Mouse (Mus musculus): Measurements from ENCODE around the gene Soat2. TPM values are rescaled to one million over a fixed set of nuclear protein-coding genes. Genes with fewer than 3 reads are reported as not detected.
A peak's percentile ranks its signal among the peaks of the same experiment; 100 is the strongest.
"Not testable (repeated sequence)": the region's sequence is repeated elsewhere in the genome, so short reads cannot be mapped to it uniquely, and the experiment has no call there.

Gene Soat2
- polyA plus RNA-seq, 1 experiment from 2014 or later, result 5.4 TPM

- not testable (repeated sequence) for H3K27ac ChIP-seq (ENCODE audit: low read length)
These were observed 4.7 kb downstream of the Soat2 start for GRCm38 (mm10) chr15:102155006-102155405.

GRCm38 (mm10) chr15:102156836-102157235, 6.5 kb downstream of the Soat2 start:
- WGBS, result 38% methylated on average over 20 of the region's 20 CpGs
- ATAC-seq (ENCODE audit: insufficient read depth, low FRiP score), result 0 out of 2 replicates have a peak, but pooled peaks have one; percentile 39
- H3K27me3 ChIP-seq (ENCODE audit: control insufficient read depth, insufficient read depth, low read length), result no peaks in the 10 kb centered on the region

More at GRCm38 (mm10) chr15:102155006-102155405, 4.7 kb downstream of the Soat2 start:
- H3K27me3 ChIP-seq (ENCODE audit: control insufficient read depth, insufficient read depth, low read length); H3K4me2 ChIP-seq (ENCODE audit: low read depth, low read length); H3K9me3 ChIP-seq (replicated peaks; ENCODE audit: control insufficient read depth, low read length); ATAC-seq (ENCODE audit: insufficient read depth, low FRiP score); H3K4me1 ChIP-seq (ENCODE audit: control insufficient read depth, insufficient read depth, low read length); H3K4me3 ChIP-seq (replicated peaks; ENCODE audit: low read length); H3K9ac ChIP-seq (ENCODE audit: low read length); H3K36me3 ChIP-seq (ENCODE audit: control insufficient read depth, insufficient read depth, low read length): not testable (repeated sequence)
- 93% methylated on average over 6 of the region's 6 CpGs for WGBS

GRCm38 (mm10) chr15:102160415-102161060, 10.2 kb downstream of the Soat2 start:
- H3K9ac ChIP-seq (ENCODE audit: low read length), result no peak overlapping the region
- 56% methylated on average over 26 of the region's 27 CpGs for WGBS
- no peaks in the 10 kb centered on the region for H3K36me3 ChIP-seq (ENCODE audit: control insufficient read depth, insufficient read depth, low read length)
- no peaks in the 10 kb centered on the region for H3K9me3 ChIP-seq (replicated peaks; ENCODE audit: control insufficient read depth, low read length)
- H3K27me3 ChIP-seq (ENCODE audit: control insufficient read depth, insufficient read depth, low read length), result no peaks in the 10 kb centered on the region
- H3K27ac ChIP-seq (ENCODE audit: low read length), result no peak overlapping the region
- peak; percentile 25; the same call in 1 of the 2 replicates for ATAC-seq (ENCODE audit: insufficient read depth, low FRiP score)
- no peak overlapping the region for H3K4me2 ChIP-seq (ENCODE audit: low read depth, low read length)
- no peak overlapping the region for H3K4me3 ChIP-seq (replicated peaks; ENCODE audit: low read length)
- H3K4me1 ChIP-seq (ENCODE audit: control insufficient read depth, insufficient read depth, low read length), result no peaks in the 10 kb centered on the region

More at GRCm38 (mm10) chr15:102156836-102157235, 6.5 kb downstream of the Soat2 start:
- Histone ChIP-seq H3K27ac (ENCODE audit: low read length) (no peak overlapping the region), H3K4me3 (replicated peaks; ENCODE audit: low read length) (no peak overlapping the region), H3K36me3 (ENCODE audit: control insufficient read depth, insufficient read depth, low read length) (no peaks in the 10 kb centered on the region), H3K4me1 (ENCODE audit: control insufficient read depth, insufficient read depth, low read length) (no peaks in the 10 kb centered on the region), H3K9me3 (replicated peaks; ENCODE audit: control insufficient read depth, low read length) (0 out of 2 replicates have a peak, but pooled peaks cover 3% of the 10 kb centered on the region), H3K9ac (ENCODE audit: low read length) (no peak overlapping the region), H3K4me2 (ENCODE audit: low read depth, low read length) (no peak overlapping the region)

GRCm38 (mm10) chr15:102163900-102164693, 13.8 kb downstream of the Soat2 start:
- H3K27me3 ChIP-seq (ENCODE audit: control insufficient read depth, insufficient read depth, low read length), result no peaks in the 10 kb centered on the region
- ATAC-seq (ENCODE audit: insufficient read depth, low FRiP score), result no peak
- no peak overlapping the region for H3K4me3 ChIP-seq (replicated peaks; ENCODE audit: low read length)
- no peaks in the 10 kb centered on the region for H3K36me3 ChIP-seq (ENCODE audit: control insufficient read depth, insufficient read depth, low read length)
- 54% methylated on average over 3 of the region's 3 CpGs for WGBS
- H3K27ac ChIP-seq (ENCODE audit: low read length), result no peak overlapping the region
- H3K9ac ChIP-seq (ENCODE audit: low read length), result no peak overlapping the region
- no peaks in the 10 kb centered on the region for H3K9me3 ChIP-seq (replicated peaks; ENCODE audit: control insufficient read depth, low read length)
- H3K4me2 ChIP-seq (ENCODE audit: low read depth, low read length), result no peak overlapping the region
- H3K4me1 ChIP-seq (ENCODE audit: control insufficient read depth, insufficient read depth, low read length), result peaks cover 6% of the 10 kb centered on the region

- WGBS, result 35% methylated on average over 6 of the region's 6 CpGs
- H3K36me3 ChIP-seq (ENCODE audit: control insufficient read depth, insufficient read depth, low read length), result no peaks in the 10 kb centered on the region
- H3K4me2 ChIP-seq (ENCODE audit: low read depth, low read length), result no peak overlapping the region
- peaks cover 6% of the 10 kb centered on the region for H3K4me1 ChIP-seq (ENCODE audit: control insufficient read depth, insufficient read depth, low read length)
- no peaks in the 10 kb centered on the region for H3K27me3 ChIP-seq (ENCODE audit: control insufficient read depth, insufficient read depth, low read length)
- H3K27ac ChIP-seq (ENCODE audit: low read length), result no peak overlapping the region
- H3K9me3 ChIP-seq (replicated peaks; ENCODE audit: control insufficient read depth, low read length), result no peaks in the 10 kb centered on the region
- H3K4me3 ChIP-seq (replicated peaks; ENCODE audit: low read length), result no peak overlapping the region
- ATAC-seq (ENCODE audit: insufficient read depth, low FRiP score), result no peak
- no peak overlapping the region for H3K9ac ChIP-seq (ENCODE audit: low read length)
These were observed 15.3 kb downstream of the Soat2 start for GRCm38 (mm10) chr15:102165468-102166100.

GRCm38 (mm10) chr15:102167620-102168021, 17.3 kb downstream of the Soat2 start:
- ATAC-seq (ENCODE audit: insufficient read depth, low FRiP score), result peak; percentile 74
- H3K9me3 ChIP-seq (replicated peaks; ENCODE audit: control insufficient read depth, low read length), result no peaks in the 10 kb centered on the region
- H3K36me3 ChIP-seq (ENCODE audit: control insufficient read depth, insufficient read depth, low read length), result no peaks in the 10 kb centered on the region
- 25% methylated on average over 6 of the region's 6 CpGs for WGBS
- no peak overlapping the region for H3K4me2 ChIP-seq (ENCODE audit: low read depth, low read length)
- no peak overlapping the region for H3K4me3 ChIP-seq (replicated peaks; ENCODE audit: low read length)
- no peaks in the 10 kb centered on the region for H3K27me3 ChIP-seq (ENCODE audit: control insufficient read depth, insufficient read depth, low read length)
- H3K27ac ChIP-seq (ENCODE audit: low read length), result peak overlapping the region; percentile 36; the same call in 1 of the 2 replicates
- no peak overlapping the region for H3K9ac ChIP-seq (ENCODE audit: low read length)
- H3K4me1 ChIP-seq (ENCODE audit: control insufficient read depth, insufficient read depth, low read length), result peaks cover 6% of the 10 kb centered on the region

- ATAC-seq (ENCODE audit: insufficient read depth, low FRiP score), result 0 out of 2 replicates have a peak, but pooled peaks have one; percentile 22
- Histone ChIP-seq H3K4me3 (replicated peaks; ENCODE audit: low read length) (no peak overlapping the region), H3K27ac (ENCODE audit: low read length) (no peak overlapping the region), H3K27me3 (ENCODE audit: control insufficient read depth, insufficient read depth, low read length) (no peaks in the 10 kb centered on the region), H3K4me1 (ENCODE audit: control insufficient read depth, insufficient read depth, low read length) (peaks cover 6% of the 10 kb centered on the region), H3K9me3 (replicated peaks; ENCODE audit: control insufficient read depth, low read length) (no peaks in the 10 kb centered on the region), H3K4me2 (ENCODE audit: low read depth, low read length) (no peak overlapping the region), H3K9ac (ENCODE audit: low read length) (no peak overlapping the region), H3K36me3 (ENCODE audit: control insufficient read depth, insufficient read depth, low read length) (no peaks in the 10 kb centered on the region)
- 46% methylated on average over 2 of the region's 2 CpGs for WGBS
These were observed 18.7 kb downstream of the Soat2 start for GRCm38 (mm10) chr15:102169064-102169463.

GRCm38 (mm10) chr15:102173581-102173980, 23.3 kb downstream of the Soat2 start:
- no peak overlapping the region for H3K27ac ChIP-seq (ENCODE audit: low read length)
- H3K36me3 ChIP-seq (ENCODE audit: control insufficient read depth, insufficient read depth, low read length), result no peaks in the 10 kb centered on the region; the same call in 1 of the 2 replicates
- H3K4me2 ChIP-seq (ENCODE audit: low read depth, low read length), result no peak overlapping the region
- no peak for ATAC-seq (ENCODE audit: insufficient read depth, low FRiP score)
- H3K27me3 ChIP-seq (ENCODE audit: control insufficient read depth, insufficient read depth, low read length), result no peaks in the 10 kb centered on the region
- no peak overlapping the region for H3K9ac ChIP-seq (ENCODE audit: low read length)
- H3K9me3 ChIP-seq (replicated peaks; ENCODE audit: control insufficient read depth, low read length), result no peaks in the 10 kb centered on the region
- no peak overlapping the region for H3K4me3 ChIP-seq (replicated peaks; ENCODE audit: low read length)
- 89% methylated on average over 3 of the region's 3 CpGs for WGBS
- H3K4me1 ChIP-seq (ENCODE audit: control insufficient read depth, insufficient read depth, low read length), result no peaks in the 10 kb centered on the region
